Mouse (Mus musculus) liver, embryonic 14.5 days (tissue): Measurements from ENCODE around the gene Gm42957. TPM values are rescaled to one million over a fixed set of nuclear protein-coding genes. Genes with fewer than 3 reads are reported as not detected.

Experiments
- ATAC-seq: fragments of 200-750 bp; cut with Nextera tagmentation; 2 replicates; pipeline ENCODE4 v1.8.0; 2017; ENCODE audit warnings: moderate number of reproducible peaks, mild to moderate bottlenecking, moderate library complexity; ENCODE audit not compliant: insufficient read depth
- DNase-seq, 3 experiments: peaks; one replicate each; pipeline ENCODE4 v3.0.0-alpha.2; 2012 to 2013; ENCODE audit warnings: low read depth in 3 of 3, low spot score in 3 of 3
- H3K27ac ChIP-seq: fragments of 300-500 bp; sonication (generic); 2 replicates; pipeline ENCODE4 v1.5.1; 2014; ENCODE audit warnings: moderate library complexity, mild to moderate bottlenecking, control low read depth, inconsistent platforms
- H3K27me3 ChIP-seq: fragments of 300-500 bp; sonication (generic); 2 replicates; pipeline ENCODE4 v1.6.1; 2014; ENCODE audit warnings: mild to moderate bottlenecking, low read length, moderate library complexity; ENCODE audit not compliant: control insufficient read depth, insufficient read depth
- H3K36me3 ChIP-seq: fragments of 300-500 bp; sonication (generic); replicated peaks from 2 replicates; pipeline ENCODE4 v1.6.1; 2014; ENCODE audit warnings: low read depth; ENCODE audit not compliant: control insufficient read depth, insufficient read depth
- H3K4me1 ChIP-seq, 2 experiments: fragments of 200-500 bp in 1 of 2; fragments of 300-500 bp in 1 of 2; sonication (generic) in 1 of 2; replicated peaks; 2 replicates each; pipeline ENCODE4 v1.6.1; 2012 to 2014; ENCODE audit warnings: antibody characterized with exemption in 1 of 2, inconsistent platforms in 1 of 2, low read length in 1 of 2; ENCODE audit not compliant: control insufficient read depth in 2 of 2, insufficient read depth in 2 of 2
- H3K4me2 ChIP-seq: fragments of 300-500 bp; sonication (generic); 2 replicates; pipeline ENCODE4 v1.6.1; 2014; ENCODE audit warnings: low read depth, mild to moderate bottlenecking, control low read depth, moderate library complexity
- H3K4me3 ChIP-seq, 2 experiments: fragments of 200-500 bp in 1 of 2; fragments of 300-500 bp in 1 of 2; sonication (generic) in 1 of 2; 2 replicates each; pipeline ENCODE4 v1.5.1; 2012 to 2014; ENCODE audit warnings: low read depth in 2 of 2, low read length in 2 of 2, mild to moderate bottlenecking in 2 of 2, control low read depth in 1 of 2, inconsistent platforms in 1 of 2, moderate library complexity in 1 of 2; ENCODE audit not compliant: insufficient read depth in 1 of 2
- H3K9ac ChIP-seq: fragments of 300-500 bp; sonication (generic); replicated peaks from 2 replicates; pipeline ENCODE4 v1.6.1; 2014; ENCODE audit warnings: mild to moderate bottlenecking, control low read depth, moderate library complexity
- H3K9me3 ChIP-seq: fragments of 300-500 bp; sonication (generic); 2 replicates; pipeline ENCODE4 v1.6.1; 2016; ENCODE audit warnings: low read length, mixed read lengths; ENCODE audit not compliant: control insufficient read depth
- CTCF ChIP-seq: IDR thresholded peaks from 2 replicates; pipeline ENCODE4 v1.5.1; 2016; ENCODE audit warnings: antibody characterized with exemption, low read depth, control low read depth
- EP300 ChIP-seq: IDR thresholded peaks from 2 replicates; pipeline ENCODE4 v1.6.1; 2016; ENCODE audit warnings: antibody characterized with exemption, low read depth
- WGBS: fragments of 180-500 bp; shearing (Covaris S2); extraction: QIAGEN DNeasy Blood & Tissue Kit; methylation state at CpG from one replicate; pipeline ENCODE4 v1.1.7; 2014; ENCODE audit not compliant: insufficient replicate concordance; 5-methylcytosine and 5-hydroxymethylcytosine counted together
- polyA plus RNA-seq, 2 experiments: library from polyadenylated mRNA; depleted of rRNA in 1 of 2; stranded (reverse) in 1 of 2; unstranded in 1 of 2; fragments of >200 nt; fragmentation: Nextera tagmentation in 1 of 2; extraction: Ambion mirVana in 1 of 2; gene quantifications; 2 replicates each; pipeline versions ENCODE4 v1.2.1 to v1.2.3; 2012 to 2014

The Gm42957 gene
- polyA plus RNA-seq, 2 experiments: 0.02 TPM; not detected in 1

- H3K27ac ChIP-seq: no peak overlapping the region
- no peak overlapping the region for H3K4me3 ChIP-seq
- H3K9ac ChIP-seq: no peak overlapping the region
- H3K4me1 ChIP-seq: peaks cover 0 to 11% of the 10 kb centered on the region in 2 experiments; a peak in 3 of 4 replicates
- TF ChIP-seq CTCF (peak; percentile 68), EP300 (no peak)
- peaks cover 3% of the 10 kb centered on the region for H3K27me3 ChIP-seq
- no peaks in the 10 kb centered on the region for H3K9me3 ChIP-seq
- H3K4me2 ChIP-seq: no peak overlapping the region
- H3K36me3 ChIP-seq: no peaks in the 10 kb centered on the region
- ATAC-seq (no peak), DNase-seq (no peak)
- 11% methylated on average over 1 of the region's 1 CpGs for WGBS
These were observed 32.0 kb downstream of the Gm42957 start for GRCm38 (mm10) chr3:96667316-96667715.

- no peak for TF ChIP-seq EP300
- no peak for TF ChIP-seq CTCF
- ATAC-seq (no peak), DNase-seq (no peak)
- WGBS: 75% methylated on average over 5 of the region's 5 CpGs
- Histone ChIP-seq H3K9me3 (no peaks in the 10 kb centered on the region), H3K4me2 (no peak overlapping the region), H3K36me3 (no peaks in the 10 kb centered on the region), H3K27ac (no peak overlapping the region), H3K9ac (no peak overlapping the region), H3K4me3 (no peak overlapping the region), H3K4me1 (peaks cover 0 to 10% of the 10 kb centered on the region in 2 experiments; a peak in 3 of 4 replicates), H3K27me3 (peaks cover 3% of the 10 kb centered on the region)
These were observed 33.3 kb downstream of the Gm42957 start for GRCm38 (mm10) chr3:96668424-96669067.

GRCm38 (mm10) chr3:96669727-96670468 lies 34.6 kb downstream of the Gm42957 start, which contains the start of gene Ankrd35:
TSS of gene Ankrd35 (plus strand) at chr3:96670131.
- WGBS: 4% methylated on average over 35 of the region's 35 CpGs
- no peak within 1 kb of the TSS for H3K9ac ChIP-seq

GRCm38 (mm10) chr3:96671519-96671918 lies 36.2 kb downstream of the Gm42957 start:
- TF ChIP-seq EP300 (no peak), CTCF (no peak)
- Histone ChIP-seq H3K4me1 (peaks cover 0 to 7% of the 10 kb centered on the region in 2 experiments; a peak in 3 of 4 replicates), H3K4me3 (no peak overlapping the region), H3K9ac (no peak overlapping the region), H3K9me3 (no peaks in the 10 kb centered on the region), H3K36me3 (no peaks in the 10 kb centered on the region), H3K4me2 (no peak overlapping the region), H3K27me3 (peaks cover 3% of the 10 kb centered on the region), H3K27ac (no peak overlapping the region)
- DNase-seq (no peak), ATAC-seq (no peak)
- WGBS: 78% methylated on average over 5 of the region's 5 CpGs

More at GRCm38 (mm10) chr3:96669727-96670468, 34.6 kb downstream of the Gm42957 start, which contains the start of gene Ankrd35:
- DNase-seq: peak; percentile 49 to 76 (median 55)
- Histone ChIP-seq H3K36me3 (no peaks in the 10 kb centered on the region), H3K9me3 (no peaks in the 10 kb centered on the region), H3K4me2 (peak within 1 kb of the TSS; percentile 62), H3K27me3 (peaks cover 3% of the 10 kb centered on the region), H3K27ac (no peak within 1 kb of the TSS), H3K4me1 (peaks cover 0 to 7% of the 10 kb centered on the region in 2 experiments; a peak in 3 of 4 replicates), H3K4me3 (peak within 1 kb of the TSS; percentile 38 to 50)
- ATAC-seq: peak; percentile 88
- peak; percentile 42 for TF ChIP-seq CTCF
- no peak for TF ChIP-seq EP300

- no peak for DNase-seq
- Histone ChIP-seq H3K4me1 (peaks cover 0 to 7% of the 10 kb centered on the region in 2 experiments; a peak in 3 of 4 replicates), H3K4me3 (no peak overlapping the region), H3K9ac (no peak overlapping the region), H3K36me3 (no peaks in the 10 kb centered on the region), H3K4me2 (no peak overlapping the region), H3K27ac (no peak overlapping the region), H3K27me3 (peaks cover 3% of the 10 kb centered on the region), H3K9me3 (no peaks in the 10 kb centered on the region)
- ATAC-seq: no peak
- WGBS: 62% methylated on average over 4 of the region's 4 CpGs
- TF ChIP-seq CTCF (no peak), EP300 (no peak)
These were observed 38.2 kb downstream of the Gm42957 start for GRCm38 (mm10) chr3:96673514-96673913.
